Mouse (Mus musculus): ENCODE measurements around the gene Tnk1. TPM values are rescaled to one million over a fixed set of nuclear protein-coding genes. Genes with fewer than 3 reads are reported as not detected.
A peak's percentile ranks its signal among the peaks of the same experiment; 100 is the strongest.

Tnk1 gene
- under 1 TPM in 1 of 2 experiments, not detected in 1; 0.13 TPM for total RNA-seq (2021)
- long read RNA-seq, experiment 1, partial matches to known transcripts: 0 of 1 reads
- long read RNA-seq, experiment 1, other reads (novel, unspliced or antisense): 1 of 1 reads
- long read RNA-seq, experiment 2: 0 reads

DNA sequence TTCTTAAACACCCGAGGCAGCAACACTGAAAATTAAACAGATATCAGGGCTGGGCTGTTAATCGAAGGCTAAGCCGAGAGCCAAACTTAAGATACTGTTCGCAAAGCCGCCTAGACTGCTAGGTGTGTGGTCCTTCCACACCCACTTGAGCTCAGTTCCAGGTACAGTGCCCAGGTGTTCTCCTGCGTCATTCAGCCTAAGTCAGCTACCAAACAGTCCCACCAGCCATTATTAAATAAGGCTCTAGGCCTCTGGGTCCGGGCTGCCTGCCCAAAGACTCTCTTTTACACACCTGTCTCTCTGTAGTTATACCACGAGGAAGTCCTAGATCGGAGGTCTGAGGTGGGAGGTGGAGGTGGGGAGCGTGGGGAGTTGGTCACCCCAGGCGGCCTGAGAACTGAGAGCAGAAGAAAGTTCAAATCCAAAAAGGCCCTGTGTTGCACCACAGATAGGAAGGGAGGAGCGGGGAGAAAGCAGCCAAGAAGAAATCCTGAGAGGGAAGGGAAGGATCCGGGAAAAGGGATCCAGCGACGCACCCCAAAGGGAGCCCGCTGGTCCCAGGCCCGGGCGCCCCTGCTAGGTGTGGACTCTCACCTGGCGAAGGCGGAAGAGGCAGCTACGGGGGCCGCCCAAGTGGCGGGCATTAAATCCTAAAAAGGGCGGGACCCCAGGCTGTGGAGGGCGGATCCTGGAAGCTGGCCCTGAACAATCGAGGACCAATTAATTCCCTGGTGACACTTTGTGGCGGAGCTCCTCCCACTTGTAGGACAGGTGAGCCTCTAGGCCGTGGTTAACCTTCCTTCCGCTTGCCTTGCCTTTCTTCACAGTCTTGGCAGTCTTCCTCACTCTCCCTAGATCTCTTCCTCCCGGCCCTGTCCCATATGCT lies at the start of gene Tnk1:
Tnk1 (minus strand) TSS at position 618 of the 886 bp plus-strand sequence.
- no peak for DNase-seq (ENCODE audit: low spot score in 2 of 2)

DNA sequence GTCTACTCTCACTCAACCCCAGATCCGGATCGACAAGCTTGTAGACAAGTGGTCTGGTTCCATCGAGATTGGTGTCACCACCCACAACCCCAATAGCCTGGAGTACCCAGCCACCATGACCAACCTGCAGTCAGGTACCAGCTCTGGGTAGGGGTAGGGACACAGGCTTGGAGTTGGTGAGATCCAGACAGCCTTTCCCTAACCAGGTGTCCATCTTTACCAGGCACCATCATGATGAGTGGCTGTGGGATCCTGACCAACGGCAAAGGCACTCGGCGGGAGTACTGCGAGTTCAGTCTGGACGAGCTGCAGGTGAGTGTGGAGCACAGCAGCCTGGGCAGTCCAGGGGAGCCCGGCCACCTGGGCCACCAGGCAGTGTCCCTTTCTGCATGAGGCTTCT lies 45.8 kb upstream of the Tnk1 start:
- no peak for DNase-seq (ENCODE audit: low spot score in 2 of 2)

DNA sequence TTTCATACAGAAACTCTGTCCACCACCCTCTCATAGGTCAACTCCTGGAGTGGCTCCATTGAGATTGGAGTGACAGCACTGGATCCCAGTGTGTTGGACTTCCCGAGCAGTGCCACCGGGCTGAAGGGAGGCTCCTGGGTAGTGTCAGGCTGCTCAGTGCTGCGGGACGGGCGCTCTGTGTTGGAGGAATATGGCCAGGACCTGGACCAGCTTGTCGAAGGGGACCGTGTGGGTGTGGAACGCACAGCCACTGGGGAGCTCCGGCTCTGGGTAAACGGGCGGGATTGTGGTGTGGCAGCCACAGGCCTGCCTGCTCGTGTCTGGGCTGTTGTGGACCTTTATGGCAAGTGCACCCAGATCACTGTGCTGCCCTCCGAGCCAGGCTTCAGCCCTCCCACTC lies 44.4 kb upstream of the Tnk1 start:
- DNase-seq (ENCODE audit: low spot score in 2 of 2): no peak

DNA sequence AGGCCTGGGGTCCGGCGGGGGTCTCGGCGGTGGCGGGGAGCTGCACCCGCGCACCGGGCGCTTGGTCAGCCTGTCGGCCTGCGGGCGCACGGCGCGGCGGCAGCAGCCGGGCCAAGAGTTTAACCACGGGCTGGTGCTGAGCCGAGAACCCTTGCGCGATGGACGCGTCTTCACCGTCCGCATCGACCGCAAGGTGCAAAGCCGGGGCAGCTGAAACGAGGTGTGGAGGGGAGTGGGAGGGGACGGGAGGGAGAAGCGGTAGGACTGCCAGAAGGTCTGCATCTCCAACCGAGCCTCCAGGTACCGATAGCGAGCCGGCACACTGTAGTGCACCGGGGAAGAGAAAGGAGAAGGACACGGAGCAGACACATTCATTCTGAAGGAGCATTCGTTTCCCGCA lies 43.5 kb upstream of the Tnk1 start:
- peak in 1 of 2 experiments; percentile 42 for DNase-seq (ENCODE audit: low spot score in 2 of 2)

DNA sequence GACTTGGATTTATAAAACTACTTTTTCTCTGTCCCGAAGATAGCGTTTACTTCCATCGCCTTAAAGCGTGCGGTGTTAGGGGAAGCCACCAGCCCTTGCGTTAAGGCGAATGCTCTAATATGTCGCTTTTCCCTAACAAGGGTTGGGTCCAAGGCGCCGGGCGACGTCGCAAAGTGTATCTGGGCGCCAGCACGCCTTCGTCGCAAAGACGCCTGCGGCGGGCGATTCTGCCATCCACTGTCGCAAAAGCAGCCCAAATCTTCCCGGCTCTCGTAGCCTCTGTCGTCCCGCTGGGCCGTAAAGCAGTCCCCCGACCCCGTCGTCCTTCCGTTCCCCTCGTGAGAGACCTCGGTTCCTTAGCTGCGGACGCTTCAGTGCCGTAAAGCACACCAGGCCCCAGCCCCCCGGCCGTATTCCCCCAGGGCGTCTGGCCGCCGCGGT lies 42.9 kb upstream of the Tnk1 start:
- peak; percentile 82 to 92 for DNase-seq (ENCODE audit: low spot score in 2 of 2)

DNA sequence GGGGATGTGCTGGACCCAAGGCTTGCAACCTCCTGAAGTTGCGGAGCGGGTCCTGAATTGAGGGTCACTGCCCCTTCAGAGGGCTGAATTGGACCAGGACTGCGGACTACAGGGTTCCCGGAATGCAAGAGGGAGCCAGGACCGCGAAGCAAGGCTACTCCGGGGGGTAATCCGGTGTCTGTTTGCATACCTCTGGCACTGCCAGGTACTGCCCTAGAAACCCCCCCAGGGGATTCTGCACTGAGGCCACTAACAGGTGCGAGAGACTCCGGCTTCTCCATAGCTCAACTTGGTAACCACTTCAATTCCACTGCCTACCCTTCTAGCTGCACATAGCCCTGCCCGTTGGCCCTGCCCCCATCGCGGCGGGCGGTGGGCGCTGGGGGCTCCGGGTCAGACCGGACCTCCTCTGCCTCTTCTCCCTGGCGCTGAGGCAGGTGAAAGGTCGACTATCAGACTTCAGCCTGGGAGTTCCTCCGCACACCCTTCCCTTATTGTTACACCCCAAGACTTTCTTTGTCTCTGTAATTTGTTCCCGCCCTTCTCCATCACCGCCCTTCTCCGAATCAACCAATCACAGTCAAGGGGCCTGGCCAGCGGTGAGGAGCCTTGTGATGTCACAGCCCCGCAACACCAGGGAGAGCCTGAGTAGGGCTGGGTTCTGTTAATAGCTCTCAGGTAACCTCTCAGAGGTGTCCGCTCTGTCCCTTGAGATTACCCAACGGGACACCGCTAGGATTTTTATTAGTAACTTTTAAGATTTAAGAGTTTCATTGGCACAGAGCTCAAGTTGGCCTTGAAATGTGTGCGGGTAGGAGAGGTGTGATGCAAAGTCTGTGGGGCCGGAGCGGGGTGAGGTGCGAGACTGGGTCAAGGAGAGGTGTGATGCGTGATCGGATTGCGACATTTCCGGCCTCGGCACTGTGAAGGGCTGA lies 42.2 kb upstream of the Tnk1 start, which contains the start of the genes 2810408A11Rik and Neurl4:
2810408A11Rik (minus strand) TSS at position 517 of the 935 bp plus-strand sequence.
Neurl4 (plus strand) TSS at position 602 of the 935 bp plus-strand sequence.
- DNase-seq (ENCODE audit: low spot score in 2 of 2): peak; percentile 68 to 86

DNA sequence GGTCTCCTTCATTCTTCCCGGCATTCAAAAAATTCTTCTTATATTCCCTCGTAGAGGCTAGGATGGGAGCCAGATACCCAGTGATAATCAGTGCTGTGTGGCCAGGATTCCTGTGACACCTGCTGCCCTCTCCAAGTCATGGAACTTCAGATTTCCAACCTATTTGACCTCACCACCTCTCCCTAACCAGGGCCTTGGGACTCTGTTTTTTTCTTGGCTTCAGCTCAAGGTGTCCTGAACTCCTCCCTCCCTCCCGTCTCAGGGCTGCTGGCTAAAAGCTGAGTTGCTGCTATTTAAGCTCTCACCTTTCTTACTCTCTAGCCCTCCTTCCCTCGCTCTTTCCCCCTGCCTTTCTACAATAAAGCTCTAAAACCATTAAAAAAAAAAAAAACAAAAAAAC lies 41.3 kb upstream of the Tnk1 start:
- DNase-seq (ENCODE audit: low spot score in 2 of 2): no peak

DNA sequence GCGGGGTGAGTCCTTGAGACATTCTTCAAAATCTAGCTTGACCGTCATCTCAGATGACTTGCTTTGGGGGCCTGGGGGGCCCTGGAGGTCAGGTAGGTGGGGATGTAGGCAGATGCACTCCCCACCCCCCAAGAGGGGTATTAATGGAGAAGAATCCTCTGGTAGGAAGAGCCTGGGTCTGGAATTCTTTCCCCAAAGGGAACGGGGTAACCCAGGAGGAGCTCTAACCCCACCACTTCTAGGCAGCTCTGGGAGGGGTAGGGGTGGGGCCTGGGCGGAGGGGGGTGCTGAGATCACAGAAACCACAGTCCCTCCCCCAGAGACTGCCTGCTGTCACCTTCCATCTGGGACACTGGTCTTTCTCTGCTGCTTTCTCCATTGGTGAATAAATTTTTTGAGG lies 36.8 kb upstream of the Tnk1 start, which contains the start of gene Acap1:
Acap1 (minus strand) TSS at position 249 of the 400 bp plus-strand sequence.
- no peak for DNase-seq (ENCODE audit: low spot score in 2 of 2)

DNA sequence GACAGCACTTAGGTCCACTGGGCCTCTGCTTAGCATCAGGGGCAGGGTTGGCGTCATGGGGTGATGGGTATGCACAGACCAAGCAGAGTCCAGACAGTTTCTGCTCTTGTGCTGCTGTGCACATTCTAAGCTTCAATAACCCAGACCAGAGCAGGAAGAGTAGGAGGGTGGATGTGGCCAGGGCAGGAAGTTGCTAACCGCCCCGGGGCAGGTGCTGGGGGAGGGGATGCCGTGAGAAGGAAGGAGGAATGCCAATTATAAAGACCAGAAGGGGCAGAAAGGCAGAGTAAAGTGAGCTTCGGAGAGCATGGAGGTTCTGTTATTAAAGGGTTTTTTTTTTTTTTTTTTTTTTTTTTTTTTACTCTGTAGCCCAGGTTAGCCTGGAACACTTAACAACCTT lies 36.1 kb upstream of the Tnk1 start:
- no peak for DNase-seq (ENCODE audit: low spot score in 2 of 2)

DNA sequence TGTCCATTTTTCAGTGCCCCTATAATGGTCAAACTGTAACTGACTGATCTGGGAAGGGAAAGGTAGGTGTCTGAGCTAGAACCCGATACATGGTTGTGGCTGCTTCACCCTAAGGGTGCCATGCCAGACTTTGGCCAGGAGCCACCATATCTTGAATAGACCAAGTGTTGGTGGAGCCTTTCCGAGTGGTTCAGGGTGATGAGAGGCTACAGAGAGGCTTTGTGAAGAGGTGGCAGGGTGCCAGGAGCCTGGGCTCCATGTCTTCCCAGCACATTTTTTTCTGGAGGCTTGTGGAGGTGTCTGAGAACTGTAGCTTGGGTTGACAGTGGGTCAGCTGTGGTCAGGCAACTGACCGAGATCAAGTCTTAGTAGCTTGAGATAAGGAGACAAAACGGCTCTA lies 33.0 kb upstream of the Tnk1 start:
- no peak for DNase-seq (ENCODE audit: low spot score in 2 of 2)

DNA sequence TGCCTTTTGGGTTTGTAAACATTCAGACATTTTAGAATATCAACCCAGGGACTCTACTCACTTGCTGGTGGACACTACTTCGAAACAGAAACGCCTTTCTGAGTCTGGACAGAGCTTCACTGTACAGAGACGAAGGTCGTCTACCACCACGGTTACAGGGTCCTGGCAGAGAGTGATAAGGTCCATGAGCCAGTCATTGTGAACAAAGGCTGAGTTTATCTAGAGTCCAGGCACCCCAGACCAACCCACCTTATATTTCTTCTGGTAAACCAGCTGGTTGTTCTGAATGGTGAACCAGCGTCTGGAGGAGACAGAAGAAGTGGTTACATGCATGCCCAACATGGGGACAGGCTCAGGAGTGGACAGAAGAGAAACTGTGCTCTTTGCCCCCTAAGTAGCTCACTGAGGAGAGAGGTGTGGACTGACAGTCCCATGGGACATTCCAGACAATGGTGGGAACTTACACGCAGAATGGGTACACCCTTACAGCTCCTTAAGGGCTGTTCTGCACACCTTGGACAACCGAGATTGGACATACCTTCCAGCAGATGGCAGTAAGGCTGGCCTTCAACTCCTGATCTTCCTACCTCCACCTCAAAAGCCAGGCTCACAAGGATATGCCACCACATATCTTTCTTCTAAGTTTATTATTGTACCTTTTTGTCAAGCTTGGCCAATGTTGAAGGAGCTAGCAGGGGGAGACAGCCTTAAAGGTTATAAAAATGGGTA lies 28.5 kb upstream of the Tnk1 start:
- no peak for DNase-seq (ENCODE audit: low spot score in 2 of 2)

DNA sequence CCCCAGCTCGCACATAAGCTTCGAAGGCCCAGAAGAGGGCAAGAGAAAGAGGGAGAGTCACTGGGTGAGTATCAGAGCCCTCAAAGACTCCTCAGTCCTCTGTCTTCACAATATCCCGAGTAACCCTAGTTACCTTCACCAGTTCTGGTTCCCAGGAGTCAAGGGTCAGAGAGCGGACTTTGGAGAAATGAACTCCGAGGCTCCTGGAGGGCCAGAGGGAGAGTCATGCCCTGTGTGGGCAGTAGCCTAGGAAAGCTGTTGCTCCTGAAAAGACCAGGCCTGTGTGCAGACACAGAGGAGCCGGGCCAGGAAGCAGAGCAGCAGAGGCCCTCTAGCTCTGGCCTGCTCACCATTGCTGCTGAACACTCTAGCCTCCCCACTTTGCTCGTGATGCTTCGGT lies 26.1 kb upstream of the Tnk1 start:
- no peak for DNase-seq (ENCODE audit: low spot score in 2 of 2)

DNA sequence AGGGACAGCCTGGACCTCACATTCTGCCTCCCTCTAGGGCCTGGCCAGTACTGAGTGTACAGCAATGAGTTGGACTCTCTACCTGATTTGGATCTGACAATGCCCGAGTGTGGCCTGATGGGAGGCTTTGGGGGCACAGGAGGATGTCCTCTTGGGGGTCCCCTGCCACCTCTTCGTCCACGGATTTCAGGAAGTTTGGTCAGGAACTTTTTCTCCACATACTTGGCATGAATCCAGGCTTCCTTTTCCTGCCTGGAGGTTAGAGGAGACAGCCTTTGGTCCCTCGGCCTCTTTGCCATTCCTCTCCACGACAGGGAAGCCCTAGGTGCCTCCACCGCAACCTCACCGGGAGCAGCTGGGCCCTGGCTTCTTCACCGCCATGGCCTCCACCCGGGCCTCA lies 25.7 kb upstream of the Tnk1 start:
- no peak for DNase-seq (ENCODE audit: low spot score in 2 of 2)

DNA sequence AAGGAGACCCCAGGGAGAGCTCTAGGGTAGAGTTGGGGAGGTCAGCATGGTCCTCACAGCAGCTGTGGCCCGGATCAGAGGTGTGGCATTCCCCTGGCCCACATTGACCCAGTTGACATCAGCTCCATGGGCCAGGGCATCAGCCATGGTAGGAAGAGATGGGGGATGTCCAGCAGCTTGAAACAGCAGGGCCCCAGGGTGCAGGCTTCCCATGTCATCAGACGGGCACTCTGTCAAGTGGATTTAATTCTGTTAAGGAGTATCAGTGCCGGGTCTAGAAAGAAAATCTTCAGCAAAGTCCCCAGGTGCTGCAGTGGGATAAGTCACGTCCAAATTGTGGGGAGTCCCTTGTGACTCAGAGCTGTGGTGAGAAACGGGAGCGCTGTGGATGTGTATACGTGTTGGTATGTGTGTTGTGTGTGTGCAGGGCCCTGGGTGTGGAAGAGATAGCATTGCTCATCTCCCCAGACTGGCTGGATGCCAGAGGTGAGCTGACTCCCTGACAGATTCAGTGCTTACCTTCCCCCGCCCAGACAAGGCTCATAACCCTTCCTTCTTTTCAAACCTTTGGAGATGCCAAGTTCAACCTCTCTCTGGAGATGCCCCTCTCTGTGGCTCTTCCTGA lies 25.1 kb upstream of the Tnk1 start:
- DNase-seq (ENCODE audit: low spot score in 2 of 2): no peak

DNA sequence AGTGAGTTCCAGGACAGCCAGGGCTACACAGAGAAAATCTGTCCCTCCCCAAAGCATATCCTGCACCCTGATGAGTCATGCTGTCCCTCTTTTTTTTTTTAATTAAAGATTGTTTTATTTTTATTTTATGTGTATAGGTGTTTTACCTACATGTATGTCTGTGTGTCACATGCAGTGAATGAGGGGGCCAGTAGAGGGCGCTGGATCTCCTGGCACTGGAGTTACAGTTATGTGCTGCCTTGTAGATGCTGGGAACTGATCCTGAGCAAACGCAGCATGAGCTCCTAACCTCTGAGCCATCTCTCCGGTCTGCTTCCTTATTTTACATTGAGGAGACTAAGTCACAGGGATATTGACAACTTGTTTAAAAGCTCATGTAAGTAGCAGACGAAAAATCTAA lies 24.5 kb upstream of the Tnk1 start:
- DNase-seq (ENCODE audit: low spot score in 2 of 2): no peak

DNA sequence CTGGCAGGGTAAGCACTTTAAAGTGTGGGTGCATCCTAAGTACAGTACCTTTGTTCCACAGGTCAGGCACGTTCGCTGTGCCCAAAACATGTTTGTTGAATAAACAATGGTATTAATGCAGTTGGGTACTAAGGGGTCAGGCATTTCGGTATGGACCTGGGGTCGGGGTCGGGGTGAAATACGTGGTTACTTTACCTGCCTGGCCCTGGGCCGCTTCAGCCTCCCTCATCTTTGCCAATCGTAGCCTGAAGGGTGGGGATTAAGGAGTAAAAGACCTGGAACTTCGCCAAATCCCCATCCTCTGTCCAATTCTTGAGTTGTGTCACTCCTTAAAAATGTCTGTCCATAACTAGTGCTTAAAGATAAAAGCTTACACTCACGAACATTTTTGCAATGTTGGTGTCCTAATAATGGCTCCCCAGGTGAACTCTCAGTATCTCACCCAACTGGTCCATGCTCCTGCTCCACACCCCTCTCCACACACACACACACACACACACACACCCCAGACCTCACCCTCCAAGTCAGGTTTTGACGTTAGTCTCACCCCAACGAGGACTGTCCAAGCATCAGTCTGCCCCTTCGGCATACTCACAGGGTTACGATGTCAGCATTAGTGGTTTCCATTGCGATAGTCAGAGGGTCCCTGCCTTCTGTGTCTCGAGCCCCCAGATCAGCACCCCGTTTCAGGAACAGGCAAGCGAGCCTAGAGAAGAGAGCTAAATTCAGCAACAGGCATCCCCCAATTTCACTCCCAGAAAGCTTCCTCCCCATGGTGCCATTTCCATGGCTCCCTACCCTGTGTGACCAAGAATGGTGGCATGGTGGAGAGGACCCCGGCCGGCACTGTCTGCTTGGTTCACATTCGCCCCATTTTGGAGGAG lies 23.5 kb upstream of the Tnk1 start:
- no peak for DNase-seq (ENCODE audit: low spot score in 2 of 2)

DNA sequence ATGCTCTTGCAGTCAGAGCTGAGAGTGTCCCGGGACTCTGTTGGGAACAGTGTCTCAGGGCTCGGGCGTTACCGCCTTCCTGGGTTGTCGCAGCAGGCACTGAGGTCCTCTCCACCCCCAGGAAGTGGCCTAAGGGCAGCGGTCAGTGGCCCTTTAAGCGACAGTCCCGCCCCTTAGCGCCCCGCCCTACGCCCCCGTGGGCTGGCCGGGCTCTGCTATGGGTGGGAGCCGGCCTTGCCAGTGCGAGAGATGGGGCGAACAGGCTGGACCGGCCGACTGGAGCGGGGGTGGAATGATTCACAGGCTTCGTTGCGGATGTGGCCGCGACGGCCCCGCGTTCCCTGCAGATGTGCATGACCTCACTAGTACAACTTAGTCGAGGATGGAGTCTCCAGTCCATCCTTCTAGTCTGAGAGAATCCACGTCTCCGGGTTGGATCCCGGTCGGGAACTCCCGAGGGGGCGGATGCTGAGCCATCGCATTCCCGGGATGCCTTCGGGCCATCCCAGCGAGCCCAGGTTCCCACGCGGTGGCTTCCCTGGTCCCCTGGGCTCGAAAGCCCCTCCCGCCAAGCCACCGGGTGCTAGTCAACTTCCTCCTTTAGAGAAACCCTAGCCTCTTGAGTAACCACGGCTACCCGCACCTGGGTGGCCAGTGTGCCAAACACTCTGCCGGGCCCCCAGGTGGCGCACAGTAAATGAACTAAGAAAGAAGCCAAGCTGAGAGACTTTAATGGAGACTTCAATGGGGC lies 22.5 kb upstream of the Tnk1 start, which contains the start of gene Kctd11:
Kctd11 (minus strand) TSS at position 554 of the 751 bp plus-strand sequence.
- DNase-seq (ENCODE audit: low spot score in 2 of 2): peak; percentile 82 to 86

DNA sequence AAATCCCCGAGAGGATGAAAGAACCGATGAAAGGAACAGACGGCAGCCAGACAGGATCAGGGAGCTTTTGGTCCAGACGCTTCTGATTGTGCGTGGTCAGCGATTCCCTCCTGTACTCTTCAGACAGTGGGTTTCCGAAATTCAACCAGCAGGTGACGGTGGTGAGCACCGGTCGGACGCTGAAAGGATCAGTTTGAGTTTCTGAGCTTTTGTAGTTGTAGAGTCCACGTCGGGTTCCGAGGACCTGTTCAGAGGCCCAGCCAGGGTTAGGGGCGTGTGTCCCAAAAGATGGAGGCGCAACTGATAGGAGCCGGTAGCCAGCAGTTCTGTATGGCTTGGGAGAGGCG lies 21.9 kb upstream of the Tnk1 start:
- DNase-seq (ENCODE audit: low spot score in 2 of 2): peak in 1 of 2 experiments; percentile 69

All from gastrocnemius, postnatal 4 days (tissue).